Comparison of ENCODE assay signal across 10 mouse cellular contexts in genomic region chr4:117831920-117832691, GRCm38 (mm10). TPM values are rescaled to one million over a fixed set of nuclear protein-coding genes. Genes with fewer than 3 reads are reported as not detected.
A peak's percentile ranks its signal among the peaks of the same experiment; 100 is the strongest.
DNase-seq lines count a peak whose midpoint lies in the region; ATAC-seq and TF ChIP-seq lines count a peak whose summit lies in the region.
"Had no signal": no experiment of that assay in that cellular context is flagged by ENCODE, and none has a peak within 500 bp of the region (broad histone marks: within the 10 kb centered on the region; RNA-seq: fewer than 3 reads in every experiment).

No protein-coding gene starts in this region.

- TF ChIP-seq CTCF in lung, embryonic 14.5 days (IDR thresholded peaks at IDR 0.05; ENCODE audit: low read depth), result no peak
- no peak for TF ChIP-seq CTCF in lung, adult 2 months (IDR thresholded peaks at IDR 0.05; ENCODE audit: insufficient read depth, low read length)
- no peak for TF ChIP-seq CTCF in heart, adult 2 months (IDR thresholded peaks at IDR 0.05)

- H3K4me3 ChIP-seq in lung, embryonic 14.5 days (ENCODE audit: low read depth, low read length), result no peak overlapping the region
- no peak overlapping the region for H3K4me3 ChIP-seq in lung, adult 2 months (replicated peaks; ENCODE audit: extremely low read depth, low read depth, low read length)
- no peak overlapping the region for H3K4me3 ChIP-seq in heart, adult 2 months
- no peak overlapping the region for H3K4me3 ChIP-seq in stomach, embryonic 15.5 days (replicated peaks)
- no peak overlapping the region for H3K4me3 ChIP-seq in forebrain, embryonic 13.5 days

- 63% methylated on average over 9 of the region's 9 CpGs for WGBS in lung, embryonic 14.5 days
- WGBS in lung, adult 2 months, result 55% methylated on average over 9 of the region's 9 CpGs
- WGBS in heart, adult 2 months, result 49% methylated on average over 9 of the region's 9 CpGs
- 60% methylated on average over 9 of the region's 9 CpGs for WGBS in stomach, embryonic 15.5 days
- 80% methylated on average over 9 of the region's 9 CpGs for WGBS in forebrain, embryonic 13.5 days

- no peaks in the 10 kb centered on the region for H3K27me3 ChIP-seq in lung, embryonic 14.5 days (ENCODE audit: insufficient read depth, low read length)
- H3K27me3 ChIP-seq in heart, adult 2 months (ENCODE audit: control insufficient read depth, insufficient read depth, low read length), result no peaks in the 10 kb centered on the region
- no peaks in the 10 kb centered on the region for H3K27me3 ChIP-seq in stomach, embryonic 15.5 days (replicated peaks)
- H3K27me3 ChIP-seq in forebrain, embryonic 13.5 days, result no peaks in the 10 kb centered on the region; the same call in 1 of the 2 replicates

- no peaks in the 10 kb centered on the region for H3K36me3 ChIP-seq in lung, embryonic 14.5 days (ENCODE audit: insufficient read depth)
- no peaks in the 10 kb centered on the region for H3K36me3 ChIP-seq in heart, adult 2 months (ENCODE audit: control insufficient read depth, insufficient read depth, low read length)
- H3K36me3 ChIP-seq in stomach, embryonic 15.5 days, result no peaks in the 10 kb centered on the region
- no peaks in the 10 kb centered on the region for H3K36me3 ChIP-seq in forebrain, embryonic 13.5 days (ENCODE audit: poor library complexity, severe bottlenecking)

- ATAC-seq in lung, embryonic 14.5 days (ENCODE audit: insufficient read depth), result no peak
- ATAC-seq in stomach, embryonic 15.5 days (ENCODE audit: insufficient read depth, low FRiP score, low read depth), result peak; percentile 19; the same call in 1 of the 2 replicates
- no peak for ATAC-seq in forebrain, embryonic 13.5 days
- ATAC-seq: inflammation-experienced regulatory T-cells, adult 6 months had no signal

- TF ChIP-seq POLR2A in lung, adult 2 months (IDR thresholded peaks at IDR 0.05; ENCODE audit: borderline replicate concordance, extremely low read depth, low read depth, low read length), result no peak
- TF ChIP-seq POLR2A in heart, adult 2 months (IDR thresholded peaks at IDR 0.05; ENCODE audit: insufficient read depth, low read depth, low read length), result no peak

- peak overlapping the region; percentile 24; the same call in 1 of the 2 replicates for H3K9ac ChIP-seq in lung, embryonic 14.5 days
- H3K9ac ChIP-seq in heart, adult 2 months (ENCODE audit: low read depth, low read length), result no peak overlapping the region
- no peak overlapping the region for H3K9ac ChIP-seq in stomach, embryonic 15.5 days
- H3K9ac ChIP-seq in forebrain, embryonic 13.5 days, result no peak overlapping the region

- H3K9me3 ChIP-seq in lung, embryonic 14.5 days (ENCODE audit: low read depth, low read length), result no peaks in the 10 kb centered on the region
- no peaks in the 10 kb centered on the region for H3K9me3 ChIP-seq in stomach, embryonic 15.5 days
- no peaks in the 10 kb centered on the region for H3K9me3 ChIP-seq in forebrain, embryonic 13.5 days (replicated peaks)

- intact Hi-C loops in heart, adult 2 months (cut with DNase I), result no loop called here

- no peak for TF ChIP-seq EP300 in heart, adult 2 months (IDR thresholded peaks at IDR 0.05; ENCODE audit: insufficient read depth, low read depth, low read length)

- H3K79me2 ChIP-seq in heart, adult 2 months (replicated peaks; ENCODE audit: control insufficient read depth, insufficient read depth, low read length), result no peaks in the 10 kb centered on the region

- H3K4me2 ChIP-seq in lung, embryonic 14.5 days, result no peak overlapping the region
- H3K4me2 ChIP-seq in stomach, embryonic 15.5 days, result no peak overlapping the region
- no peak overlapping the region for H3K4me2 ChIP-seq in forebrain, embryonic 13.5 days

- DNase-seq in lung, embryonic 14.5 days, result peak; percentile 34
- no peak for DNase-seq in lung, adult 2 months
- peak; percentile 51 for DNase-seq in heart, adult 2 months
- peak; percentile 89 for DNase-seq in liver
- no peak for DNase-seq in adrenal gland, postnatal 25 days
- no peak for DNase-seq in right cerebral cortex, postnatal 14 days

- peaks cover 12% of the 10 kb centered on the region for H3K4me1 ChIP-seq in lung, embryonic 14.5 days (ENCODE audit: insufficient read depth)
- H3K4me1 ChIP-seq in lung, adult 2 months (ENCODE audit: control insufficient read depth, insufficient read depth, low read length), result peaks cover 14% of the 10 kb centered on the region
- peaks cover 13% of the 10 kb centered on the region for H3K4me1 ChIP-seq in heart, adult 2 months (ENCODE audit: control insufficient read depth, insufficient read depth, low read length)
- peaks cover 36% of the 10 kb centered on the region for H3K4me1 ChIP-seq in stomach, embryonic 15.5 days
- peaks cover 14% of the 10 kb centered on the region for H3K4me1 ChIP-seq in forebrain, embryonic 13.5 days

- peak overlapping the region; percentile 9; the same call in 1 of the 2 replicates for H3K27ac ChIP-seq in lung, embryonic 14.5 days (ENCODE audit: low read depth)
- no peak overlapping the region for H3K27ac ChIP-seq in heart, adult 2 months
- H3K27ac ChIP-seq in stomach, embryonic 15.5 days, result peak overlapping the region; percentile 18; the same call in 1 of the 2 replicates
- no peak overlapping the region for H3K27ac ChIP-seq in forebrain, embryonic 13.5 days
- H3K27ac ChIP-seq: macrophage had no signal

RNA-seq across cellular contexts. Expression of gene Slc6a9, which starts 2.2 kb away (rescaled TPM):
- polyA plus RNA-seq in lung, embryonic 14.5 days (2014; fragmentation: Nextera tagmentation; extraction: Ambion mirVana), result 7.2 and 9.7 TPM in 2 replicates
- 77.6 and 84.6 TPM in 2 replicates for polyA plus RNA-seq in lung, adult 2 months (2012; rRNA removed)
- total RNA-seq in heart, adult 2 months (2021), result 1 to 10 TPM; 2.5 to 3.4 TPM
- polyA plus RNA-seq in heart, adult 2 months (2012; rRNA removed), result 6.9 and 9.2 TPM in 2 replicates
- 14.2 and 15.0 TPM in 2 replicates for polyA plus RNA-seq in stomach, embryonic 15.5 days (2015; fragmentation: Nextera tagmentation; extraction: Ambion mirVana)
- 17.2 and 18.3 TPM in 2 replicates for total RNA-seq in adrenal gland, postnatal 25 days (2021)
- polyA plus RNA-seq in forebrain, embryonic 13.5 days (2015; fragmentation: Nextera tagmentation; extraction: Ambion mirVana), result 7.8 and 7.9 TPM in 2 replicates
- polyA plus RNA-seq: inflammation-experienced regulatory T-cells, adult 6 months; macrophage had no signal

RNA-seq across cellular contexts. Expression of gene Ccdc24, which starts 40.3 kb away (rescaled TPM):
- 1.0 and 1.3 TPM in 2 replicates for polyA plus RNA-seq in lung, embryonic 14.5 days (2014; fragmentation: Nextera tagmentation; extraction: Ambion mirVana)
- 15.4 and 15.8 TPM in 2 replicates for polyA plus RNA-seq in lung, adult 2 months (2012; rRNA removed)
- under 1 TPM; 0.09 to 0.18 TPM for total RNA-seq in heart, adult 2 months (2021)
- polyA plus RNA-seq in heart, adult 2 months (2012; rRNA removed), result 1.1 and 2.0 TPM in 2 replicates
- 0.94 and 2.3 TPM in 2 replicates for polyA plus RNA-seq in stomach, embryonic 15.5 days (2015; fragmentation: Nextera tagmentation; extraction: Ambion mirVana)
- 0.79 TPM in 1 of 2 replicates, not detected in the other for total RNA-seq in adrenal gland, postnatal 25 days (2021)
- polyA plus RNA-seq in forebrain, embryonic 13.5 days (2015; fragmentation: Nextera tagmentation; extraction: Ambion mirVana), result 1.2 and 2.1 TPM in 2 replicates
- polyA plus RNA-seq: inflammation-experienced regulatory T-cells, adult 6 months; macrophage had no signal

RNA-seq across cellular contexts. Expression of gene B4galt2, which starts 51.2 kb away (rescaled TPM):
- 27.6 and 31.8 TPM in 2 replicates for polyA plus RNA-seq in lung, embryonic 14.5 days (2014; fragmentation: Nextera tagmentation; extraction: Ambion mirVana)
- 22.3 and 23.4 TPM in 2 replicates for polyA plus RNA-seq in lung, adult 2 months (2012; rRNA removed)
- 1 to 10 TPM; 4.0 to 4.3 TPM for total RNA-seq in heart, adult 2 months (2021)
- polyA plus RNA-seq in heart, adult 2 months (2012; rRNA removed), result 8.6 and 9.3 TPM in 2 replicates
- 16.6 and 17.9 TPM in 2 replicates for polyA plus RNA-seq in stomach, embryonic 15.5 days (2015; fragmentation: Nextera tagmentation; extraction: Ambion mirVana)
- 12.6 and 18.6 TPM in 2 replicates for total RNA-seq in adrenal gland, postnatal 25 days (2021)
- polyA plus RNA-seq in forebrain, embryonic 13.5 days (2015; fragmentation: Nextera tagmentation; extraction: Ambion mirVana), result 28.7 and 32.0 TPM in 2 replicates
- polyA plus RNA-seq: inflammation-experienced regulatory T-cells, adult 6 months had no signal

RNA-seq across cellular contexts. Expression of gene Atp6v0b, which starts 55.0 kb away (rescaled TPM):
- polyA plus RNA-seq in lung, embryonic 14.5 days (2014; fragmentation: Nextera tagmentation; extraction: Ambion mirVana), result 139 and 150 TPM in 2 replicates
- 452 and 484 TPM in 2 replicates for polyA plus RNA-seq in lung, adult 2 months (2012; rRNA removed)
- 100 to 1,000 TPM; 109 to 124 TPM for total RNA-seq in heart, adult 2 months (2021)
- 279 and 324 TPM in 2 replicates for polyA plus RNA-seq in heart, adult 2 months (2012; rRNA removed)
- polyA plus RNA-seq in stomach, embryonic 15.5 days (2015; fragmentation: Nextera tagmentation; extraction: Ambion mirVana), result 214 and 232 TPM in 2 replicates
- total RNA-seq in adrenal gland, postnatal 25 days (2021), result 231 and 241 TPM in 2 replicates
- 333 and 349 TPM in 2 replicates for polyA plus RNA-seq in forebrain, embryonic 13.5 days (2015; fragmentation: Nextera tagmentation; extraction: Ambion mirVana)

RNA-seq across cellular contexts. Expression of gene Dph2, which starts 59.7 kb away (rescaled TPM):
- 21.4 and 21.7 TPM in 2 replicates for polyA plus RNA-seq in lung, embryonic 14.5 days (2014; fragmentation: Nextera tagmentation; extraction: Ambion mirVana)
- 10.7 and 11.5 TPM in 2 replicates for polyA plus RNA-seq in lung, adult 2 months (2012; rRNA removed)
- total RNA-seq in heart, adult 2 months (2021), result 1 to 10 TPM; 3.0 to 3.9 TPM
- polyA plus RNA-seq in heart, adult 2 months (2012; rRNA removed), result 7.3 and 8.4 TPM in 2 replicates
- 16.6 and 16.7 TPM in 2 replicates for polyA plus RNA-seq in stomach, embryonic 15.5 days (2015; fragmentation: Nextera tagmentation; extraction: Ambion mirVana)
- total RNA-seq in adrenal gland, postnatal 25 days (2021), result 10.6 and 14.2 TPM in 2 replicates
- 27.3 and 28.5 TPM in 2 replicates for polyA plus RNA-seq in forebrain, embryonic 13.5 days (2015; fragmentation: Nextera tagmentation; extraction: Ambion mirVana)

Comparison
In these comparisons a context has a peak if more than half of its experiments do, and no peak if none do; other contexts are left out.
1. DNase-seq: peak in lung, embryonic 14.5 days (single experiment), heart, adult 2 months (2 of 2) and liver (single experiment); none in lung, adult 2 months (single experiment), adrenal gland, postnatal 25 days (single experiment) and right cerebral cortex, postnatal 14 days (single experiment).
2. H3K27ac ChIP-seq: peak in lung, embryonic 14.5 days (single experiment) and stomach, embryonic 15.5 days (single experiment); none in heart, adult 2 months (single experiment) and forebrain, embryonic 13.5 days (single experiment).